Mouse (Mus musculus) thymus, adult 2 months (tissue): Measurements from ENCODE around the gene Xlr5a. TPM values are rescaled to one million over a fixed set of nuclear protein-coding genes. Genes with fewer than 3 reads are reported as not detected.
"Not testable (repeated sequence)": the region's sequence is repeated elsewhere in the genome, so short reads cannot be mapped to it uniquely, and the experiment has no call there.

Source experiments
- DNase-seq: peaks from one replicate; pipeline ENCODE4 v3.0.0; 2021
- H3K27ac ChIP-seq: fragments of 200-500 bp; 2 replicates; pipeline ENCODE4 v1.5.1; 2012; ENCODE audit warnings: low read length, control low read depth; ENCODE audit not compliant: control insufficient read depth, insufficient read depth
- H3K27me3 ChIP-seq: fragments of 200-500 bp; 2 replicates; pipeline ENCODE4 v1.6.1; 2012; ENCODE audit warnings: mild to moderate bottlenecking, low read length, moderate library complexity, mixed read lengths; ENCODE audit not compliant: control insufficient read depth, insufficient read depth
- H3K36me3 ChIP-seq: fragments of 200-500 bp; 2 replicates; pipeline ENCODE4 v1.6.1; 2012; ENCODE audit warnings: mild to moderate bottlenecking, low read length, moderate library complexity; ENCODE audit not compliant: control insufficient read depth, insufficient read depth
- H3K4me1 ChIP-seq: fragments of 200-500 bp; replicated peaks from 2 replicates; pipeline ENCODE4 v1.6.1; 2012; ENCODE audit warnings: low read length; ENCODE audit not compliant: control insufficient read depth, insufficient read depth
- H3K4me3 ChIP-seq: fragments of 200-500 bp; 2 replicates; pipeline ENCODE4 v1.5.1; 2012; ENCODE audit warnings: mild to moderate bottlenecking, low read length, control low read depth, moderate library complexity; ENCODE audit not compliant: control insufficient read depth, insufficient read depth
- CTCF ChIP-seq: fragments of 200-500 bp; IDR thresholded peaks from 2 replicates; pipeline ENCODE4 v1.5.1; 2012; ENCODE audit warnings: mild to moderate bottlenecking, control low read depth, low read length, moderate library complexity, borderline replicate concordance; ENCODE audit not compliant: control insufficient read depth, poor library complexity, insufficient read depth; ENCODE audit errors: extremely low read depth
- POLR2A ChIP-seq: fragments of 200-500 bp; IDR thresholded peaks from 2 replicates; pipeline ENCODE4 v1.6.1; 2012; ENCODE audit warnings: mild to moderate bottlenecking, low read length, control low read depth, moderate library complexity; ENCODE audit not compliant: control insufficient read depth, poor library complexity, insufficient read depth; ENCODE audit errors: extremely low read depth
- WGBS: fragments of 180-500 bp; shearing (Covaris S2); methylation state at CpG from one replicate; pipeline ENCODE4 v1.1.7; 2018; 5-methylcytosine and 5-hydroxymethylcytosine counted together
- polyA plus RNA-seq: library from polyadenylated mRNA; depleted of rRNA; stranded (reverse); fragments of >200 nt; gene quantifications from 2 replicates; pipeline ENCODE4 v1.2.3, GENCODE M21; 2012

Gene Xlr5a
- polyA plus RNA-seq, 1 experiment = 0.05 TPM

- WGBS = 2% methylated on average over 36 of the region's 39 CpGs
- H3K4me3 ChIP-seq = peak within 1 kb of the TSS; percentile 95
Observed at GRCm38 (mm10) chrX:73227914-73228605, 64.7 kb downstream of the Xlr5a start, which contains the start of gene F8a. TSS of gene F8a (plus strand) at chrX:73228291.

GRCm38 (mm10) chrX:73225365-73225764 is 67.4 kb downstream of the Xlr5a start:
- Histone ChIP-seq H3K4me1 (peaks cover 4% of the 10 kb centered on the region), H3K27ac (no peak overlapping the region), H3K4me3 (no peak overlapping the region), H3K36me3 (no peaks in the 10 kb centered on the region), H3K27me3 (no peaks in the 10 kb centered on the region)
- DNase-seq = no peak
- 84% methylated on average over 1 of the region's 1 CpGs for WGBS
- TF ChIP-seq POLR2A (no peak), CTCF (no peak)

More at GRCm38 (mm10) chrX:73227914-73228605, 64.7 kb downstream of the Xlr5a start, which contains the start of gene F8a:
- Histone ChIP-seq H3K4me1 (peaks cover 4% of the 10 kb centered on the region), H3K36me3 (no peaks in the 10 kb centered on the region), H3K27ac (peak within 1 kb of the TSS; percentile 87), H3K27me3 (no peaks in the 10 kb centered on the region)
- TF ChIP-seq POLR2A (peak; percentile 77; the same call in 1 of the 2 replicates), CTCF (no peak)
- peak; percentile 75 for DNase-seq

GRCm38 (mm10) chrX:73213819-73214564 is 78.8 kb downstream of the Xlr5a start, which contains the start of gene Xlr4b:
TSS of gene Xlr4b (plus strand) at chrX:73214333.
- DNase-seq = peak; percentile 36
- not testable (repeated sequence) for H3K27me3 ChIP-seq, H3K36me3 ChIP-seq, H3K4me1 ChIP-seq, H3K27ac ChIP-seq
- peak within 1 kb of the TSS; percentile 37 for H3K4me3 ChIP-seq
- WGBS = 4% methylated on average over 15 of the region's 19 CpGs

GRCm38 (mm10) chrX:73191934-73192333 is 100.8 kb downstream of the Xlr5a start, which contains the start of gene Xlr3b:
TSS of gene Xlr3b (plus strand) at chrX:73192207.
- H3K27ac ChIP-seq, H3K27me3 ChIP-seq, H3K4me3 ChIP-seq, H3K36me3 ChIP-seq, H3K4me1 ChIP-seq: not testable (repeated sequence)
- WGBS = 84% methylated on average over 12 of the region's 12 CpGs
- DNase-seq = peak; percentile 4

- H3K4me3 ChIP-seq, H3K27ac ChIP-seq, DNase-seq, H3K27me3 ChIP-seq, H3K36me3 ChIP-seq, H3K4me1 ChIP-seq: not testable (repeated sequence)
- 85% methylated on average over 4 of the region's 15 CpGs for WGBS
Observed at GRCm38 (mm10) chrX:73176889-73177288, 115.9 kb downstream of the Xlr5a start, which contains the start of gene Spin2d. TSS of gene Spin2d (minus strand) at chrX:73176989.

GRCm38 (mm10) chrX:73149350-73149749 is 143.4 kb downstream of the Xlr5a start, which contains the start of gene DXBay18:
TSS of gene DXBay18 (minus strand) at chrX:73149450.
- H3K27me3 ChIP-seq, H3K4me3 ChIP-seq, H3K27ac ChIP-seq, DNase-seq, H3K36me3 ChIP-seq, H3K4me1 ChIP-seq: not testable (repeated sequence)
- no CpG with 5 or more reads among the region's 7 CpGs for WGBS

- not testable (repeated sequence) for H3K4me3 ChIP-seq, H3K4me1 ChIP-seq, DNase-seq, H3K36me3 ChIP-seq, H3K27me3 ChIP-seq, H3K27ac ChIP-seq
- WGBS = no CpG with 5 or more reads among the region's 20 CpGs
Observed at GRCm38 (mm10) chrX:73148496-73148895, 144.3 kb downstream of the Xlr5a start, which contains the start of gene Xlr5b. TSS of gene Xlr5b (plus strand) at chrX:73148796.

- not testable (repeated sequence) for H3K27ac ChIP-seq, H3K36me3 ChIP-seq, H3K27me3 ChIP-seq, DNase-seq, H3K4me1 ChIP-seq, H3K4me3 ChIP-seq
- no CpG with 5 or more reads among the region's 7 CpGs for WGBS
Observed at GRCm38 (mm10) chrX:73143218-73143618, 149.6 kb downstream of the Xlr5a start.

- H3K27me3 ChIP-seq, H3K4me1 ChIP-seq, H3K36me3 ChIP-seq, H3K27ac ChIP-seq, H3K4me3 ChIP-seq, DNase-seq: not testable (repeated sequence)
- WGBS = no CpG with 5 or more reads among the region's 12 CpGs
Observed at GRCm38 (mm10) chrX:73122859-73123829, 169.6 kb downstream of the Xlr5a start.
